Mouse (Mus musculus): ENCODE data around the gene Slco3a1. TPM values are rescaled to one million over a fixed set of nuclear protein-coding genes. Genes with fewer than 3 reads are reported as not detected.

Slco3a1 gene
- total RNA-seq, 1 experiment, result 9.0 TPM

- Histone ChIP-seq H3K4me3 (ENCODE audit: insufficient read depth in 1 of 2, low read depth in 1 of 2, low read length in 2 of 2, poor library complexity in 1 of 2, severe bottlenecking in 1 of 2) (no peak overlapping the region), H3K9me3 (ENCODE audit: control insufficient read depth, insufficient read depth, low read depth, low read length) (no peaks in the 10 kb centered on the region), H3K27ac (ENCODE audit: insufficient read depth, low read depth, low read length, poor library complexity, severe bottlenecking) (no peak overlapping the region), H3K4me1 (ENCODE audit: control insufficient read depth in 2 of 2, insufficient read depth in 2 of 2, low read length in 2 of 2, poor library complexity in 1 of 2) (no peaks in the 10 kb centered on the region), H3K9ac (ENCODE audit: insufficient read depth, low read depth, low read length, poor library complexity, severe bottlenecking) (no peak overlapping the region), H3K36me3 (ENCODE audit: control insufficient read depth, insufficient read depth, low read length, poor library complexity, severe bottlenecking) (no peaks in the 10 kb centered on the region)
- TF ChIP-seq ZNF384 (IDR thresholded peaks at IDR 0.05; ENCODE audit: low read depth, low read length) (no peak), ZC3H11A (IDR thresholded peaks at IDR 0.05; ENCODE audit: borderline replicate concordance, low read depth, low read length) (no peak), CHD2 (IDR thresholded peaks at IDR 0.05; ENCODE audit: low read depth, low read length) (no peak), MAFK (IDR thresholded peaks at IDR 0.05; ENCODE audit: insufficient read depth, low read depth, low read length) (no peak), HCFC1 (IDR thresholded peaks at IDR 0.05; ENCODE audit: borderline replicate concordance, insufficient read depth, low read length) (no peak)
- no peak for DNase-seq (ENCODE audit: low read depth, low spot score)
- in situ Hi-C loops (cut with MboI; ENCODE audit: low sequenced_read_pairs in 2 of 2, unreplicated experiment in 2 of 2), result no loop called here
Measured at GRCm38 (mm10) chr7:74329004-74329403, 225.6 kb downstream of the Slco3a1 start.

GRCm38 (mm10) chr7:74327716-74328115 lies 226.9 kb downstream of the Slco3a1 start:
- H3K27ac ChIP-seq (ENCODE audit: insufficient read depth, low read depth, low read length, poor library complexity, severe bottlenecking), result no peak overlapping the region
- no peak overlapping the region for H3K9ac ChIP-seq (ENCODE audit: insufficient read depth, low read depth, low read length, poor library complexity, severe bottlenecking)
- no peaks in the 10 kb centered on the region for H3K36me3 ChIP-seq (ENCODE audit: control insufficient read depth, insufficient read depth, low read length, poor library complexity, severe bottlenecking)
- no peak for TF ChIP-seq ZNF384 (IDR thresholded peaks at IDR 0.05; ENCODE audit: low read depth, low read length)
- TF ChIP-seq HCFC1 (IDR thresholded peaks at IDR 0.05; ENCODE audit: borderline replicate concordance, insufficient read depth, low read length), result no peak
- TF ChIP-seq CHD2 (IDR thresholded peaks at IDR 0.05; ENCODE audit: low read depth, low read length), result no peak
- no peak for TF ChIP-seq MAFK (IDR thresholded peaks at IDR 0.05; ENCODE audit: insufficient read depth, low read depth, low read length)
- no peak for TF ChIP-seq ZC3H11A (IDR thresholded peaks at IDR 0.05; ENCODE audit: borderline replicate concordance, low read depth, low read length)
- H3K4me1 ChIP-seq (ENCODE audit: control insufficient read depth in 2 of 2, insufficient read depth in 2 of 2, low read length in 2 of 2, poor library complexity in 1 of 2), result no peaks in the 10 kb centered on the region
- in situ Hi-C loops (cut with MboI; ENCODE audit: low sequenced_read_pairs in 2 of 2, unreplicated experiment in 2 of 2), result no loop called here
- H3K4me3 ChIP-seq (ENCODE audit: insufficient read depth in 1 of 2, low read depth in 1 of 2, low read length in 2 of 2, poor library complexity in 1 of 2, severe bottlenecking in 1 of 2), result no peak overlapping the region
- H3K9me3 ChIP-seq (ENCODE audit: control insufficient read depth, insufficient read depth, low read depth, low read length), result no peaks in the 10 kb centered on the region
- no peak for DNase-seq (ENCODE audit: low read depth, low spot score)

GRCm38 (mm10) chr7:74325052-74325451 lies 229.5 kb downstream of the Slco3a1 start:
- DNase-seq (ENCODE audit: low read depth, low spot score), result no peak
- Histone ChIP-seq H3K9ac (ENCODE audit: insufficient read depth, low read depth, low read length, poor library complexity, severe bottlenecking) (no peak overlapping the region), H3K27ac (ENCODE audit: insufficient read depth, low read depth, low read length, poor library complexity, severe bottlenecking) (no peak overlapping the region), H3K9me3 (ENCODE audit: control insufficient read depth, insufficient read depth, low read depth, low read length) (no peaks in the 10 kb centered on the region), H3K4me1 (ENCODE audit: control insufficient read depth in 2 of 2, insufficient read depth in 2 of 2, low read length in 2 of 2, poor library complexity in 1 of 2) (no peaks in the 10 kb centered on the region), H3K4me3 (ENCODE audit: insufficient read depth in 1 of 2, low read depth in 1 of 2, low read length in 2 of 2, poor library complexity in 1 of 2, severe bottlenecking in 1 of 2) (no peak overlapping the region), H3K36me3 (ENCODE audit: control insufficient read depth, insufficient read depth, low read length, poor library complexity, severe bottlenecking) (no peaks in the 10 kb centered on the region)
- no peak for TF ChIP-seq ZC3H11A (IDR thresholded peaks at IDR 0.05; ENCODE audit: borderline replicate concordance, low read depth, low read length)
- no peak for TF ChIP-seq CHD2 (IDR thresholded peaks at IDR 0.05; ENCODE audit: low read depth, low read length)
- in situ Hi-C loops (cut with MboI; ENCODE audit: low sequenced_read_pairs in 2 of 2, unreplicated experiment in 2 of 2), result no loop called here

- no peak for DNase-seq (ENCODE audit: low read depth, low spot score)
- in situ Hi-C loops (cut with MboI; ENCODE audit: low sequenced_read_pairs in 2 of 2, unreplicated experiment in 2 of 2), result no loop called here
- Histone ChIP-seq H3K27ac (ENCODE audit: insufficient read depth, low read depth, low read length, poor library complexity, severe bottlenecking) (no peak overlapping the region), H3K4me3 (ENCODE audit: insufficient read depth in 1 of 2, low read depth in 1 of 2, low read length in 2 of 2, poor library complexity in 1 of 2, severe bottlenecking in 1 of 2) (no peak overlapping the region), H3K9me3 (ENCODE audit: control insufficient read depth, insufficient read depth, low read depth, low read length) (no peaks in the 10 kb centered on the region), H3K9ac (ENCODE audit: insufficient read depth, low read depth, low read length, poor library complexity, severe bottlenecking) (no peak overlapping the region), H3K36me3 (ENCODE audit: control insufficient read depth, insufficient read depth, low read length, poor library complexity, severe bottlenecking) (no peaks in the 10 kb centered on the region), H3K4me1 (ENCODE audit: control insufficient read depth in 2 of 2, insufficient read depth in 2 of 2, low read length in 2 of 2, poor library complexity in 1 of 2) (no peaks in the 10 kb centered on the region)
- TF ChIP-seq ZNF384 (IDR thresholded peaks at IDR 0.05; ENCODE audit: low read depth, low read length), result no peak
- TF ChIP-seq HCFC1 (IDR thresholded peaks at IDR 0.05; ENCODE audit: borderline replicate concordance, insufficient read depth, low read length), result no peak
- TF ChIP-seq CHD2 (IDR thresholded peaks at IDR 0.05; ENCODE audit: low read depth, low read length), result no peak
- TF ChIP-seq ZC3H11A (IDR thresholded peaks at IDR 0.05; ENCODE audit: borderline replicate concordance, low read depth, low read length), result no peak
Measured at GRCm38 (mm10) chr7:74323683-74324082, 230.9 kb downstream of the Slco3a1 start.

- no peak overlapping the region for H3K4me3 ChIP-seq (ENCODE audit: insufficient read depth in 1 of 2, low read depth in 1 of 2, low read length in 2 of 2, poor library complexity in 1 of 2, severe bottlenecking in 1 of 2)
- no peaks in the 10 kb centered on the region for H3K36me3 ChIP-seq (ENCODE audit: control insufficient read depth, insufficient read depth, low read length, poor library complexity, severe bottlenecking)
- no peak for DNase-seq (ENCODE audit: low read depth, low spot score)
- H3K9ac ChIP-seq (ENCODE audit: insufficient read depth, low read depth, low read length, poor library complexity, severe bottlenecking), result no peak overlapping the region
- no peaks in the 10 kb centered on the region for H3K4me1 ChIP-seq (ENCODE audit: control insufficient read depth in 2 of 2, insufficient read depth in 2 of 2, low read length in 2 of 2, poor library complexity in 1 of 2)
- TF ChIP-seq HCFC1 (IDR thresholded peaks at IDR 0.05; ENCODE audit: borderline replicate concordance, insufficient read depth, low read length), result no peak
- no peak for TF ChIP-seq ZC3H11A (IDR thresholded peaks at IDR 0.05; ENCODE audit: borderline replicate concordance, low read depth, low read length)
- TF ChIP-seq MAFK (IDR thresholded peaks at IDR 0.05; ENCODE audit: insufficient read depth, low read depth, low read length), result no peak
- TF ChIP-seq CHD2 (IDR thresholded peaks at IDR 0.05; ENCODE audit: low read depth, low read length), result no peak
- TF ChIP-seq ZNF384 (IDR thresholded peaks at IDR 0.05; ENCODE audit: low read depth, low read length), result no peak
- in situ Hi-C loops (cut with MboI; ENCODE audit: low sequenced_read_pairs in 2 of 2, unreplicated experiment in 2 of 2), result no loop called here
- H3K27ac ChIP-seq (ENCODE audit: insufficient read depth, low read depth, low read length, poor library complexity, severe bottlenecking), result no peak overlapping the region
- no peaks in the 10 kb centered on the region for H3K9me3 ChIP-seq (ENCODE audit: control insufficient read depth, insufficient read depth, low read depth, low read length)
Measured at GRCm38 (mm10) chr7:74323194-74323593, 231.4 kb downstream of the Slco3a1 start.
